Mouse (Mus musculus) cerebellum, adult (tissue): ENCODE data around the gene Cramp1l.
"Not testable (repeated sequence)": the region's sequence is repeated elsewhere in the genome, so short reads cannot be mapped to it uniquely, and the experiment has no call there.

Experiments used
- ATAC-seq: cut with Nextera tagmentation; 2 replicates; pipeline ENCODE4 v1.9.2; 2017; ENCODE audit warnings: mild to moderate bottlenecking, moderate library complexity, mixed read lengths; ENCODE audit not compliant: insufficient number of reproducible peaks, low FRiP score, low TSS enrichment

Cramp1l gene

GRCm38 (mm10) chr17:24960135-24960851 is 55.3 kb downstream of the Cramp1l start, which contains the start of gene Jpt2:
Gene Jpt2 (minus strand): TSS chr17:24960689.
- peak; percentile 100 for ATAC-seq

DNA sequence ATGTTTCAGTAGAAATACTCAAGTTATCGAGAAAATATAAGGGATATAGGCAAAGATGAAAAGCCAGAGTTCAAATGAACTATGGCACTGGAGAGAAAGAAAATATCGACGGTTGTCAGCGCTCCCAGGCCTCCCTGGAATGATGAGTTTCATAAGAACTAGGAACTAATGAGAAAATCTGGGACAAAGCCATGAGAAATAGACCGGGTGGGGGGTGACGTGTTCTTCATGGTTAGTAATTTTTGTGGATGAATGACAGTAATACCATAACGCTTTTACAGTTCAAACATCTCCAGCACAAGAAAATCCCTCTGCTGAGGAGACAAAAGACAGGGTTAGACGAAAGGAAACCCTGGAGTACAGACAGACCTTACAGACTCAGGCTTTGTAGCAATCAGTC is 56.2 kb downstream of the Cramp1l start:
- ATAC-seq, result no peak

DNA sequence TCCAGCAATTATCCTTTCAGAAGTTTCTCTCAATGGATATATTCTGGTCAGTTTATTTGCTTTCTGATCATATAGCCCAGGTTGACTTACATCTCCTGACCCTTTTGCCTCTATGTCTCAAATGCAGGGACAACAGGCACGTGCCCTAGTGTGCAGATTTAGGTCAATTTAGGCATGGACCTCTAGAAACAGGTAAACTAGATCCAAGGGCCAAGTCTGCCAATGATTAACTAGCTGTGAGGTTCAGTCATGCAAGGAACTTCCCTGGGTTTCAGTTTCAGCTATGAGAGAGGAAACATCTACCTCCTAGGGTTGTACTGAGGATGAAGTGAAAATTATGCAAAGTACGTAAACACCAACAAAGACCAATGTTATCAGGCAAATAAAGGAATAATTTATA is 62.3 kb downstream of the Cramp1l start:
- ATAC-seq, result no peak

GRCm38 (mm10) chr17:24950671-24951070 is 64.9 kb downstream of the Cramp1l start:
- ATAC-seq, result no peak

- no peak for ATAC-seq
Observed at GRCm38 (mm10) chr17:24948204-24948603, 67.4 kb downstream of the Cramp1l start.

DNA sequence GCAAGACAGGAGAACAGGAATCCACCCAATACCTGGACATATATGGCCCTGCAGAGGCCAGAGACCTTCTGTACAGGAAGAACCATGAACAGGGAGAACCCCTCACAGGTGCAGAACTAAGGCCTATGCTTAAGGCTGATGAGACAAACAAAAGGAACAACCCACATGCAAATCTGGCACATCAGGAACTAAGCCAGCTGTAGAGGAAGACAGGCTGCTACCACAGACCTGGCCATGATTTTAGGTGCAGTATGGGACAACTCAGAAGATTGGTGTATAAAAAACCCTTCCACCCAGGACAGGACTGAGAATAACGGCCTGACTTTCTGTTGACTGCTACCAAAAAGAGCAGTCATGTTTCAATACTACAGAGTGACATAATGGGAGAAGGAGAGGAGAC is 72.0 kb downstream of the Cramp1l start:
- ATAC-seq, result not testable (repeated sequence)

DNA sequence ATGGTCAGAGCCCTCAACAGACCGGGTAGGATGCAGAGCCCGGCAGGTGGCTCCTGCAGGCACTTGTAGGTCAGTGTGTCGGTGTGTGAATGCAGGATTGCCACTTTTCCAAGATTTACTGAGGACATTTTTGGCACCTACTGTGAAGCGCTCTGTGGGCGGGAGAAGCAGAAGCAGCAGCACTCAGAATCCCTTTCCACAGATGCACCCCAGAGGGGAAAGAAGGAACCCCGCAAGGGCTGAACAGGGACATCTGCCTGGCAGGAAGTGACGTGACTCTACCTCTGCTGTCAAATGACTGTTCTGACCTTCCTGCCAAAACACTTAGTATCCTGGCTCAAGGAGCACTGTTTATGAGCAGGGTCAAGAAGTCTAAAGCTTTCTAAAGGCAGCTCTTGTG is 72.6 kb downstream of the Cramp1l start:
- ATAC-seq, result no peak

GRCm38 (mm10) chr17:24942453-24942852 is 73.1 kb downstream of the Cramp1l start:
- ATAC-seq, result not testable (repeated sequence)

- ATAC-seq, result no peak
Observed at GRCm38 (mm10) chr17:24937266-24937665, 78.3 kb downstream of the Cramp1l start.

DNA sequence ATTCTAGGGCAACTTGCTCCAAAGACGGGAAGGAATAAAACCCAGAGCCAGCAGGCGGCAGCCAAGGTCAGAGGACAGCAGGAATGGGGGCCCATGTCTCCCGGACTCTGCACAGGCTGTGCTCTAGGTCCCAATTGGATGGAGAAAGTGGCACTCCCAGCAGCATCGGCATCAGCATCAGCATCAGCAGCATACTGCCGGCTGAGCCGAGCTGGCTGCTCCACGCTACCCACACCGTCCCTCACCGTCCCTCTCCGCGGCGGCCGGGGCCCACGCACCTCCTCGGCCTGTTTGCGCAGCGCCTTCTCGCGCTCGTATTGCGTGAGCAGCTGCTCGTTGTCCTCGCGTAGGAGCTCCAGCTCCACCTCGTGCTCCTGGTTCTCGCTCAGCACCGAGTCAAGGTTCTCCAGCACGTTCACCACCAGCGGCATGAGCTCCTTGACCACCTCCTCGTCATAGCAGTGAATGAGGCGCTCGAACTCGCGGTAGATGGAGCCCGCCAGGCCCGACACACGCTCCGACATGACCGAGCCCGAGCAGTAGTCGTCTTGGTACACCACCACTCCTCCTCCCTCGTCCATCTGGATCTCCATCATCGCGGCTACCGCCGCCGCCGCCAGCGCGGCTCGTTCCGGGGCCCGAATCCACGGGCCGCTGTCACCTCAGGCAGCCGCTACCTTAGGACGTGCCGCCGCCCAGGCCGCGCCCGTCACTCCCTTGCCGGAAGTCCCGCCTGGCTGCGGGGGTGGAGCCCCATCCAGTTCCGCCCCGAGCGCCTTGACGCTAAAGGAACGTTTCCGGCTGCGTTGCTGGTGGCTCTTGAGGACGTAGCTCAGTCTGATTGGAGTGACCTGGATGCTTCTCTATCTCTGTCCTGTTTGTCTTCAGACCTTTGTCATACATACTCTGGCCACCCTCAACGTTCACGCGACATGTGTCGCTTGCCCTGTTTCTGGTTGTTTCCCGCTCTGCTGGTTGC is 79.0 kb downstream of the Cramp1l start, which contains the start of gene Mapk8ip3:
Mapk8ip3 (minus strand) TSS at position 719 of the 979 bp plus-strand sequence.
- ATAC-seq, result peak; percentile 98

DNA sequence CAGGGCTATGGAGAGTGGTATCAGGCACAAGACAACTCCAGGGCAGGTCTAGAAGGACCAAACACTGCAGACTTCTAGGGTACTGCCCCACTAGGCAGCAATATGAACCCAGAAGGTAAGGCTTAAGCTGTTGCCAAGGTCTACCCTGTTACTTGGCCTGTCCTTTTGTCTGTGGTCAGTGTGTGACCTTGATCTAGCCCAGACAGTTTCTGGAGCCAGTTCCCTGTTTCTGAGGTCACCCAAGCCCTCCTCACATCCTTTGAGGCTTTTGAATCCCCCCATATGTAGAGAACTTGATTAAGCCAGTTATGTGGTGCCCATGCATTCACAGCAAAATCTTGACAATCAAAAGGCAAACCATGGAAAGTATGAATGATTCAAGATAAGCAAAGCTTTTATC is 79.9 kb downstream of the Cramp1l start:
- no peak for ATAC-seq

GRCm38 (mm10) chr17:24934926-24935325 is 80.7 kb downstream of the Cramp1l start:
- ATAC-seq, result no peak

DNA sequence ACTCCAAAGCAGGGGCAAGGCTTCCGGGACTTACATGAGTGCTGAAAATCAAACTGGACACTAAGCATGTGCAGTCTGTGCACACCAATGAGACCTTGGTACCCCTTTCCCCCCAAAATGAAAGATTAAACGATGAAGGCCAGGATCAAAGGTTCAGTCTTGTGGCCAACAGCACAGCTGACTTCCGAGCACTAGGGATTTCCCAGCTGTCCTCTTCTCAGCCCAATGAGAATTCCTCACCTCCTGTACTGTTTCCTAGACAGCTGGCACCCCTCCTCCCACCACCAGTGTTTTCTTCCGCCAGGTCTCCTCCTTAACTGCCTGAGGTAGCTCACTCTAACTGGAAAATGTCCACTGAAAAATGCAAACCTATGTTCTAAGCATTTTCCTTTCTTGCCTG is 82.4 kb downstream of the Cramp1l start:
- no peak for ATAC-seq

GRCm38 (mm10) chr17:24932431-24932830 is 83.2 kb downstream of the Cramp1l start:
- no peak for ATAC-seq

DNA sequence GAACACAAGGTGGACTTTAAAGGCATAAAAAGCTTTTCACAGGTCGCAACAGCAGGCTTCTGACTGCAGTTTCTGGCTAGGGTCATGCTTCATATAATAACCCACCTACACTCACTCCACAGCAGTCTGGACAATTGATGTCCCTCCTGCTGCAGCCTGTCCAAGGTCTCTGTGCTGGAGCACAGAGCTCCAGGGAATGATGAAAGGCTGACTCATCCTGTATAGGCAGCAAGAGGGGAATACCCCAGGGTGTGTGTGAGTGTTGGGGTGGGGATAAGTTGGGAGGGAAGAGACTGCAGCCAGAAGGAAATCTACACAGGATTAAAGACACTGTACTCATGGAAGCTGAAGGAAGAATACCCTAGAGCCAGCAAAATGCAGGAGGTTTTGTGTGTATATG is 86.1 kb downstream of the Cramp1l start:
- ATAC-seq, result no peak

DNA sequence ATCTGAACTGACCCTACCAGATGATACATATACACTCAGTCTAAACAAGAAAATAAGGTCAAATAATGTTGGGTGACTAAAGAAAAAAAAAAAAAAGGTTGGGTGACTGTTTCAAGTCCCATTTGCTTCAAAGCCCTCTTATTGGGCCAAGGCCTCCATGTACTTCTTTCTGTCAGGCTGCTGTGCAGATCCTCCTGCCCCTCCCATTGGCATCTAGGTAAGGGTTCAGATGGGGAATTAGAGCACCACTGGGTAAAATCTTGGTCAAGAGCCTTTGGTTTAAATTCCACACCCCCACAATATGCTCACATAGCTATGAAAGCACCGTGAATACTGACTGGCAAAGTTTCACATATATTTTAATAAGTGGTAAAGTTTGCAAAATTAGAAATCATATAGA is 92.3 kb downstream of the Cramp1l start:
- no peak for ATAC-seq

- no peak for ATAC-seq
Observed at GRCm38 (mm10) chr17:24913984-24914383, 101.6 kb downstream of the Cramp1l start.
